Mouse (Mus musculus): ENCODE measurements around the gene Dync1h1.

DNA sequence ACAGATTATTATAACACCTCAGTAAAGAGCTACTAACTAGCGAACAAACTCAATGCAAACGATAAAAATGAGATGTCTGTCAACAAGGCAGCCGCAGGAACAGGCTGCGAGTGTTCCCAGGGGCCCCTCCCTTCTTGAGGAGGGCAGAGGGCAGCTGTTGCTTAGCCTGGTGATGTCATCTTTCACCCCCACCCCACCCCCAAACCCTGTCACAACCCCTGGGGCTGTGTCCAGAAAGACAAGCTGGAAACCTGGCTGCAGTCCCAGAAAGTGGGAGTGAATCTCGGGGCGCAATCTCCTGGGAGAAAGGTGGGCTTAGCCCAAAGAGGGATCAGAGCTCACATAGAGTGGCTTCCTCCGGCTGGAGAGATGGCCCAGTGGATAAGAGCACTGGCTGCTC lies 79.9 kb downstream of the Dync1h1 start:
- no peak for TF ChIP-seq CTCF (IDR thresholded peaks at IDR 0.05; ENCODE audit: extremely low read depth, insufficient read length, insufficient replicate concordance, low read depth, low read length)
- no peak for TF ChIP-seq POLR2A (IDR thresholded peaks at IDR 0.05; ENCODE audit: low read depth, low read length)
